Mouse (Mus musculus) forebrain, embryonic 16.5 days (tissue): ENCODE results near the gene Tsg101. TPM values are rescaled to one million over a fixed set of nuclear protein-coding genes. Genes with fewer than 3 reads are reported as not detected.

Source experiments
- ATAC-seq: fragments of 200-750 bp; cut with Nextera tagmentation; 2 replicates; pipeline ENCODE4 v1.8.0; 2017; ENCODE audit warnings: mild to moderate bottlenecking, moderate library complexity
- H3K27ac ChIP-seq: fragments of 300-500 bp; sonication (generic); 2 replicates; pipeline ENCODE4 v1.5.1; 2014; ENCODE audit warnings: low read length, control low read depth
- H3K27me3 ChIP-seq: fragments of 300-500 bp; sonication (generic); replicated peaks from 2 replicates; pipeline ENCODE4 v1.6.1; 2014; ENCODE audit warnings: low read length; ENCODE audit not compliant: control insufficient read depth, insufficient read depth
- H3K36me3 ChIP-seq: fragments of 300-500 bp; sonication (generic); 2 replicates; pipeline ENCODE4 v1.6.1; 2014; ENCODE audit not compliant: control insufficient read depth, insufficient read depth
- H3K4me1 ChIP-seq: fragments of 300-500 bp; sonication (generic); replicated peaks from 2 replicates; pipeline ENCODE4 v1.6.1; 2014; ENCODE audit warnings: low read length; ENCODE audit not compliant: control insufficient read depth, insufficient read depth
- H3K4me2 ChIP-seq: fragments of 300-500 bp; sonication (generic); 2 replicates; pipeline ENCODE4 v1.6.1; 2014; ENCODE audit warnings: mild to moderate bottlenecking, low read length, control low read depth
- H3K4me3 ChIP-seq: fragments of 300-500 bp; sonication (generic); replicated peaks from 2 replicates; pipeline ENCODE4 v1.5.1; 2014; ENCODE audit warnings: mild to moderate bottlenecking, low read length, control low read depth
- H3K9ac ChIP-seq: fragments of 300-500 bp; sonication (generic); replicated peaks from 2 replicates; pipeline ENCODE4 v1.6.1; 2014; ENCODE audit warnings: low read depth, low read length, control low read depth
- H3K9me3 ChIP-seq: fragments of 300-500 bp; sonication (generic); 2 replicates; pipeline ENCODE4 v1.6.1; 2016; ENCODE audit warnings: low read length; ENCODE audit not compliant: control insufficient read depth
- WGBS: fragments of 180-500 bp; shearing (Covaris S2); extraction: QIAGEN DNeasy Blood & Tissue Kit; methylation state at CpG from one replicate; pipeline ENCODE4 v1.1.7; 2014; 5-methylcytosine and 5-hydroxymethylcytosine counted together
- polyA plus RNA-seq: library from polyadenylated mRNA; unstranded; fragments of >200 nt; fragmentation: Nextera tagmentation; extraction: Ambion mirVana; gene quantifications from 2 replicates; pipeline ENCODE4 v1.2.1, GENCODE M21; 2015

Tsg101 gene
- polyA plus RNA-seq, 1 experiment from 2014 or later, result 426 TPM

GRCm38 (mm10) chr7:46855866-46856560 is 63.8 kb downstream of the Tsg101 start:
- no peak overlapping the region for H3K27ac ChIP-seq
- WGBS, result 74% methylated on average over 7 of the region's 7 CpGs
- H3K36me3 ChIP-seq, result peaks cover 14% of the 10 kb centered on the region
- H3K4me3 ChIP-seq, result no peak overlapping the region
- ATAC-seq, result no peak
- H3K4me2 ChIP-seq, result no peak overlapping the region
- H3K4me1 ChIP-seq, result no peaks in the 10 kb centered on the region
- H3K27me3 ChIP-seq, result no peaks in the 10 kb centered on the region
- H3K9me3 ChIP-seq, result no peaks in the 10 kb centered on the region
- H3K9ac ChIP-seq, result no peak overlapping the region

DNA sequence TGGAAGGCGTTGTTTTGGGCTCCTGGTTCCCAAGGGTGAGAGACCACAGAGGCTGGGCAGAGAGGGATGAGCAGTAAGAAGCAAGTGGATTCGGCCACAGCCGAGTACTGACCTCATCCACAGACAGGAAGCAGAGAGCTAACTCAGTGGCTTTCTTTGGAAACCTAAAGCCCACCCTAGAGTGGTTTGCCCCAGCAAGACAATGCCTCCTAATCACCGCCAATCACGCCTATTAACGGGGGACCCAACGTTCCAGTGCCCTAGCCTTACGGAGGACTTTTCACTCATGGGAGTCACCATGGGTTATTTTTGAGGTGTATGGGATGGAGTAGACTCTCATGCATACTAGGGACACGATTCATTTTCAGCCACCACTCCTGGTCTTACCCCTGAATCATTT is 66.4 kb downstream of the Tsg101 start:
- no peak overlapping the region for H3K27ac ChIP-seq
- H3K4me3 ChIP-seq, result no peak overlapping the region
- ATAC-seq, result no peak
- peaks cover 25% of the 10 kb centered on the region for H3K36me3 ChIP-seq
- H3K27me3 ChIP-seq, result no peaks in the 10 kb centered on the region
- 82% methylated on average over 9 of the region's 9 CpGs for WGBS
- H3K4me2 ChIP-seq, result no peak overlapping the region
- no peaks in the 10 kb centered on the region for H3K4me1 ChIP-seq
- no peaks in the 10 kb centered on the region for H3K9me3 ChIP-seq
- H3K9ac ChIP-seq, result no peak overlapping the region

DNA sequence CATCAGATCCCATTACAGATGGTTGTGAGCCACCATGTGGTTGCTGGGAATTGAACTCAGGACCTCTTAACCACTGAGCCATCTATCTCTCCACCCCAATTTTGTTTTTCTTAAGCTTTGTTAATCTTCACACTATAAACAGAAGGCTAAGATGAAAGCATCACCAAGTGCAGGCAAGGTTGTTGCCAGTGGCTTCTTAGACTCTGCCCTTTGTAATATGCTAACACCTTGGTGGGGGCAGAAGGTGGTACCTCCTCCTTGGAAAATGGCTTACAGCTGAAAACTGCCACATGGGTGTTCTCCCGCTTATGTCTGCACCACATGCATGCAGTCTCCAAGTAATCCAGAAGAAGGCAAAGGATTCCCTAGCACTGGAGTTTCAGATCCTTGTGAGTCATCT is 67.1 kb downstream of the Tsg101 start:
- Histone ChIP-seq H3K4me3 (no peak overlapping the region), H3K36me3 (peaks cover 25% of the 10 kb centered on the region), H3K27ac (no peak overlapping the region), H3K9me3 (no peaks in the 10 kb centered on the region), H3K27me3 (no peaks in the 10 kb centered on the region), H3K4me2 (no peak overlapping the region), H3K9ac (no peak overlapping the region), H3K4me1 (no peaks in the 10 kb centered on the region)
- WGBS, result 84% methylated on average over 1 of the region's 1 CpGs
- no peak for ATAC-seq

DNA sequence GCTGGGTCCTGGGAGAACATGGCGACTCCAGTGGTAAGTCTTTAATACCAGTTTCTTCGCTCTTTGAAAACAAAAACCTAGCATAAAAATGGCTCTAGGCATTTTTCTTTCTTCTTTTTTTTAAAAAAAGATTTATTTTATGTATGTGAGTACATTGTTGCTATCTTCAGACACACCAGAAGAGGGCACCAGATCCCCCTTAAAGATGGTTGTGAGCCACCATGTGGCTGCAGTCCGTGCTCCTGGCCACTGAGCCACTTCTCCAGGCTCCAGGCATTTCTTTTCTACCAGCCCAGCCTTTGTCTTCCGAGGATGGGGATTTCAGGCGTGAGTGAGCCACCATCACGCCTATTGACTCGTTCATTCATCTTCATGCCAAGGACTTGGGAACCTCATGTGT is 68.7 kb downstream of the Tsg101 start:
- no peak for ATAC-seq
- H3K27ac ChIP-seq, result no peak overlapping the region
- peaks cover 10% of the 10 kb centered on the region for H3K4me1 ChIP-seq
- H3K9me3 ChIP-seq, result no peaks in the 10 kb centered on the region
- WGBS, result 55% methylated on average over 7 of the region's 7 CpGs
- H3K9ac ChIP-seq, result no peak overlapping the region
- H3K27me3 ChIP-seq, result no peaks in the 10 kb centered on the region
- H3K36me3 ChIP-seq, result peaks cover 25% of the 10 kb centered on the region
- H3K4me3 ChIP-seq, result no peak overlapping the region
- no peak overlapping the region for H3K4me2 ChIP-seq

- Histone ChIP-seq H3K36me3 (peaks cover 21% of the 10 kb centered on the region), H3K27me3 (no peaks in the 10 kb centered on the region), H3K4me2 (no peak overlapping the region), H3K4me1 (peaks cover 18% of the 10 kb centered on the region), H3K27ac (no peak overlapping the region), H3K9me3 (no peaks in the 10 kb centered on the region), H3K4me3 (no peak overlapping the region), H3K9ac (no peak overlapping the region)
- ATAC-seq, result no peak
- WGBS, result 77% methylated on average over 5 of the region's 5 CpGs
Measured at GRCm38 (mm10) chr7:46849287-46849686, 70.5 kb downstream of the Tsg101 start.

- Histone ChIP-seq H3K4me1 (peaks cover 18% of the 10 kb centered on the region), H3K4me3 (peak overlapping the region; percentile 81), H3K9ac (peak overlapping the region; percentile 83), H3K27ac (peak overlapping the region; percentile 85), H3K9me3 (no peaks in the 10 kb centered on the region), H3K27me3 (no peaks in the 10 kb centered on the region), H3K36me3 (peaks cover 11% of the 10 kb centered on the region), H3K4me2 (peak overlapping the region; percentile 85)
- peak; percentile 49 for ATAC-seq
- WGBS, result 1% methylated on average over 28 of the region's 28 CpGs
Measured at GRCm38 (mm10) chr7:46846486-46847244, 73.1 kb downstream of the Tsg101 start.

- 0% methylated on average over 36 of the region's 36 CpGs for WGBS
- H3K4me3 ChIP-seq, result peak overlapping the region; percentile 81
- peaks cover 18% of the 10 kb centered on the region for H3K4me1 ChIP-seq
- H3K27me3 ChIP-seq, result no peaks in the 10 kb centered on the region; the same call in 1 of the 2 replicates
- peak overlapping the region; percentile 83 for H3K9ac ChIP-seq
- H3K27ac ChIP-seq, result peak overlapping the region; percentile 85
- H3K36me3 ChIP-seq, result peaks cover 11% of the 10 kb centered on the region
- ATAC-seq, result peak; percentile 24
- H3K4me2 ChIP-seq, result peak overlapping the region; percentile 85
- H3K9me3 ChIP-seq, result no peaks in the 10 kb centered on the region
Measured at GRCm38 (mm10) chr7:46845978-46846485, 73.7 kb downstream of the Tsg101 start.

- Histone ChIP-seq H3K4me1 (peaks cover 18% of the 10 kb centered on the region), H3K9ac (peak overlapping the region; percentile 83), H3K36me3 (peaks cover 11% of the 10 kb centered on the region), H3K27ac (peak overlapping the region; percentile 85), H3K27me3 (no peaks in the 10 kb centered on the region; the same call in 1 of the 2 replicates), H3K4me3 (peak overlapping the region; percentile 81), H3K9me3 (no peaks in the 10 kb centered on the region), H3K4me2 (peak overlapping the region; percentile 85)
- under 1% methylated on average over 51 of the region's 51 CpGs for WGBS
- ATAC-seq, result peak; percentile 88
Measured at GRCm38 (mm10) chr7:46845211-46845977, 74.4 kb downstream of the Tsg101 start.

GRCm38 (mm10) chr7:46843576-46843975 is 76.2 kb downstream of the Tsg101 start:
- H3K9ac ChIP-seq, result no peak overlapping the region
- H3K4me2 ChIP-seq, result no peak overlapping the region
- no peak overlapping the region for H3K4me3 ChIP-seq
- H3K36me3 ChIP-seq, result no peaks in the 10 kb centered on the region
- H3K27ac ChIP-seq, result no peak overlapping the region
- no peak for ATAC-seq
- H3K4me1 ChIP-seq, result peaks cover 28% of the 10 kb centered on the region
- no peaks in the 10 kb centered on the region for H3K9me3 ChIP-seq
- 96% methylated on average over 4 of the region's 4 CpGs for WGBS
- H3K27me3 ChIP-seq, result no peaks in the 10 kb centered on the region; the same call in 1 of the 2 replicates
